Mouse (Mus musculus) kidney, adult 2 months (tissue): ENCODE measurements around the gene C1ql1. TPM values are rescaled to one million over a fixed set of nuclear protein-coding genes. Genes with fewer than 3 reads are reported as not detected.

Experiments used
- DNase-seq: peaks from one replicate; pipeline ENCODE4 v3.0.0; 2021
- H3K27ac ChIP-seq: fragments of 200-500 bp; 2 replicates; pipeline ENCODE4 v1.5.1; 2012; ENCODE audit warnings: low read depth, low read length, control low read depth, inconsistent platforms; ENCODE audit not compliant: insufficient read depth
- H3K27me3 ChIP-seq: fragments of 200-500 bp; replicated peaks from 2 replicates; pipeline ENCODE4 v1.6.1; 2012; ENCODE audit warnings: mild to moderate bottlenecking, moderate library complexity, low read length, inconsistent platforms; ENCODE audit not compliant: control insufficient read depth, insufficient read depth
- H3K36me3 ChIP-seq: fragments of 200-500 bp; 2 replicates; pipeline ENCODE4 v1.6.1; 2012; ENCODE audit warnings: mild to moderate bottlenecking, moderate library complexity, low read length, inconsistent platforms; ENCODE audit not compliant: control insufficient read depth, insufficient read depth
- H3K4me1 ChIP-seq: fragments of 200-500 bp; 2 replicates; pipeline ENCODE4 v1.6.1; 2011; ENCODE audit warnings: low read length; ENCODE audit not compliant: control insufficient read depth, insufficient read depth
- H3K4me3 ChIP-seq: fragments of 200-500 bp; 2 replicates; pipeline ENCODE4 v1.5.1; 2011; ENCODE audit warnings: mild to moderate bottlenecking, low read depth, low read length, control low read depth; ENCODE audit not compliant: insufficient read depth
- CTCF ChIP-seq: fragments of 200-500 bp; conservative IDR thresholded peaks from 2 replicates; pipeline ENCODE4 v1.5.1; 2011; ENCODE audit warnings: low read depth, mild to moderate bottlenecking, control low read depth, low read length, moderate library complexity, mixed read lengths; ENCODE audit not compliant: insufficient read depth, insufficient read length
- POLR2A ChIP-seq: fragments of 200-500 bp; IDR thresholded peaks from one replicate; pipeline ENCODE4 v1.6.1; 2011; ENCODE audit warnings: low read depth, low read length, control low read depth
- WGBS: fragments of 180-500 bp; shearing (Covaris S2); methylation state at CpG from one replicate; pipeline ENCODE4 v1.1.7; 2018; 5-methylcytosine and 5-hydroxymethylcytosine counted together
- polyA plus RNA-seq: library from polyadenylated mRNA; depleted of rRNA; stranded (reverse); fragments of >200 nt; gene quantifications from 2 replicates; pipeline ENCODE4 v1.2.3, GENCODE M21; 2012

The C1ql1 gene
- polyA plus RNA-seq, 1 experiment, result 0.39 TPM

- H3K4me1 ChIP-seq, result no peaks in the 10 kb centered on the region
- TF ChIP-seq POLR2A (no peak), CTCF (no peak)
- no peak overlapping the region for H3K27ac ChIP-seq
- DNase-seq, result no peak
- no peaks in the 10 kb centered on the region for H3K36me3 ChIP-seq
- H3K27me3 ChIP-seq, result no peaks in the 10 kb centered on the region
- no peak overlapping the region for H3K4me3 ChIP-seq
- WGBS, result 45% methylated on average over 5 of the region's 5 CpGs
Observed at GRCm38 (mm10) chr11:102971604-102972003, 25.1 kb upstream of the C1ql1 start.

- WGBS, result 28% methylated on average over 16 of the region's 16 CpGs
Observed at GRCm38 (mm10) chr11:102964547-102965091, 18.1 kb upstream of the C1ql1 start.

GRCm38 (mm10) chr11:102963855-102964546 lies 17.5 kb upstream of the C1ql1 start:
- no peak for DNase-seq
- no peak overlapping the region for H3K4me3 ChIP-seq
- H3K4me1 ChIP-seq, result no peaks in the 10 kb centered on the region
- no peak overlapping the region for H3K27ac ChIP-seq
- WGBS, result 20% methylated on average over 24 of the region's 24 CpGs
- H3K36me3 ChIP-seq, result no peaks in the 10 kb centered on the region
- TF ChIP-seq POLR2A (no peak), CTCF (no peak)
- no peaks in the 10 kb centered on the region for H3K27me3 ChIP-seq

More at GRCm38 (mm10) chr11:102964547-102965091, 18.1 kb upstream of the C1ql1 start:
- Histone ChIP-seq H3K36me3 (no peaks in the 10 kb centered on the region), H3K27me3 (no peaks in the 10 kb centered on the region), H3K4me1 (no peaks in the 10 kb centered on the region), H3K27ac (no peak overlapping the region), H3K4me3 (no peak overlapping the region)
- DNase-seq, result peak; percentile 21
- TF ChIP-seq POLR2A, result no peak
- no peak for TF ChIP-seq CTCF

GRCm38 (mm10) chr11:102963246-102963854 lies 16.9 kb upstream of the C1ql1 start:
- Histone ChIP-seq H3K4me1 (no peaks in the 10 kb centered on the region), H3K27ac (no peak overlapping the region), H3K4me3 (no peak overlapping the region), H3K27me3 (no peaks in the 10 kb centered on the region), H3K36me3 (no peaks in the 10 kb centered on the region)
- TF ChIP-seq POLR2A (no peak), CTCF (no peak)
- no peak for DNase-seq
- WGBS, result 25% methylated on average over 16 of the region's 16 CpGs

- no peak overlapping the region for H3K4me3 ChIP-seq
- 60% methylated on average over 7 of the region's 7 CpGs for WGBS
- no peak overlapping the region for H3K27ac ChIP-seq
- no peaks in the 10 kb centered on the region for H3K4me1 ChIP-seq
- no peaks in the 10 kb centered on the region for H3K27me3 ChIP-seq
- no peak for DNase-seq
- no peak for TF ChIP-seq POLR2A
- no peak for TF ChIP-seq CTCF
- H3K36me3 ChIP-seq, result no peaks in the 10 kb centered on the region
Observed at GRCm38 (mm10) chr11:102962861-102963245, 16.4 kb upstream of the C1ql1 start.

GRCm38 (mm10) chr11:102961082-102961481 lies 14.6 kb upstream of the C1ql1 start:
- 90% methylated on average over 4 of the region's 4 CpGs for WGBS

GRCm38 (mm10) chr11:102958870-102959269 lies 12.4 kb upstream of the C1ql1 start:
- DNase-seq, result no peak
- no peak overlapping the region for H3K4me3 ChIP-seq
- 84% methylated on average over 1 of the region's 1 CpGs for WGBS
- no peaks in the 10 kb centered on the region for H3K36me3 ChIP-seq
- no peaks in the 10 kb centered on the region for H3K27me3 ChIP-seq
- TF ChIP-seq CTCF (no peak), POLR2A (no peak)
- H3K4me1 ChIP-seq, result no peaks in the 10 kb centered on the region
- H3K27ac ChIP-seq, result no peak overlapping the region

More at GRCm38 (mm10) chr11:102961082-102961481, 14.6 kb upstream of the C1ql1 start:
- H3K27ac ChIP-seq, result no peak overlapping the region
- TF ChIP-seq POLR2A (no peak), CTCF (no peak)
- no peak for DNase-seq
- no peak overlapping the region for H3K4me3 ChIP-seq
- H3K4me1 ChIP-seq, result no peaks in the 10 kb centered on the region
- no peaks in the 10 kb centered on the region for H3K27me3 ChIP-seq
- no peaks in the 10 kb centered on the region for H3K36me3 ChIP-seq
